Mouse (Mus musculus): ENCODE measurements at regions not wholly inside any gene's neighbourhood (a gene's known extent, or its start where the extent isn't known, plus 50 kb on each side); places are given as distances from the start of the nearest gene placed in this dataset.

GRCm38 (mm10) chr5:119248626-119249025 is 421.8 kb upstream of the Tbx3 start:
- TF ChIP-seq CTCF (IDR thresholded peaks at IDR 0.05; ENCODE audit: extremely low read depth, insufficient read depth, low read length) (no peak), POLR2A (IDR thresholded peaks at IDR 0.05; ENCODE audit: extremely low read depth, insufficient read depth, low read length) (no peak)
- Histone ChIP-seq H3K4me1 (ENCODE audit: control insufficient read depth, insufficient read depth, low read length) (peaks cover 3% of the 10 kb centered on the region; the same call in 1 of the 2 replicates), H3K4me3 (ENCODE audit: insufficient read depth, low read length) (no peak overlapping the region), H3K27ac (ENCODE audit: insufficient read depth, low read length) (no peak overlapping the region)

- Histone ChIP-seq H3K4me1 (ENCODE audit: control insufficient read depth, insufficient read depth, low read length) (peaks cover 3% of the 10 kb centered on the region; the same call in 1 of the 2 replicates), H3K27ac (ENCODE audit: insufficient read depth, low read length) (no peak overlapping the region)
- no peak for TF ChIP-seq CTCF (IDR thresholded peaks at IDR 0.05; ENCODE audit: extremely low read depth, insufficient read depth, low read length)
- no peak for TF ChIP-seq POLR2A (IDR thresholded peaks at IDR 0.05; ENCODE audit: extremely low read depth, insufficient read depth, low read length)
These were observed 421.2 kb upstream of the Tbx3 start for GRCm38 (mm10) chr5:119249124-119249718.

GRCm38 (mm10) chr5:119251311-119252047 is 419.0 kb upstream of the Tbx3 start:
- H3K27ac ChIP-seq (ENCODE audit: insufficient read depth, low read length), result no peak overlapping the region
- TF ChIP-seq POLR2A (IDR thresholded peaks at IDR 0.05; ENCODE audit: extremely low read depth, insufficient read depth, low read length) (no peak), CTCF (IDR thresholded peaks at IDR 0.05; ENCODE audit: extremely low read depth, insufficient read depth, low read length) (no peak)
- H3K4me1 ChIP-seq (ENCODE audit: control insufficient read depth, insufficient read depth, low read length), result peaks cover under 1% of the 10 kb centered on the region; the same call in 1 of the 2 replicates
- no peak overlapping the region for H3K4me3 ChIP-seq (ENCODE audit: insufficient read depth, low read length)

More at GRCm38 (mm10) chr5:119249124-119249718, 421.2 kb upstream of the Tbx3 start:
- H3K4me3 ChIP-seq (ENCODE audit: insufficient read depth, low read length), result no peak overlapping the region

- Histone ChIP-seq H3K27ac (ENCODE audit: insufficient read depth, low read length) (no peak overlapping the region), H3K4me1 (ENCODE audit: control insufficient read depth, insufficient read depth, low read length) (no peaks in the 10 kb centered on the region), H3K4me3 (ENCODE audit: insufficient read depth, low read length) (no peak overlapping the region)
- TF ChIP-seq POLR2A (IDR thresholded peaks at IDR 0.05; ENCODE audit: extremely low read depth, insufficient read depth, low read length) (no peak), CTCF (IDR thresholded peaks at IDR 0.05; ENCODE audit: extremely low read depth, insufficient read depth, low read length) (no peak)
These were observed 412.9 kb upstream of the Tbx3 start for GRCm38 (mm10) chr5:119257374-119258120.

- Histone ChIP-seq H3K27ac (ENCODE audit: insufficient read depth, low read length) (no peak overlapping the region), H3K4me3 (ENCODE audit: insufficient read depth, low read length) (no peak overlapping the region), H3K4me1 (ENCODE audit: control insufficient read depth, insufficient read depth, low read length) (no peaks in the 10 kb centered on the region)
- TF ChIP-seq CTCF (IDR thresholded peaks at IDR 0.05; ENCODE audit: extremely low read depth, insufficient read depth, low read length) (no peak), POLR2A (IDR thresholded peaks at IDR 0.05; ENCODE audit: extremely low read depth, insufficient read depth, low read length) (no peak)
These were observed 411.6 kb upstream of the Tbx3 start for GRCm38 (mm10) chr5:119258831-119259230.

- TF ChIP-seq POLR2A (IDR thresholded peaks at IDR 0.05; ENCODE audit: extremely low read depth, insufficient read depth, low read length) (no peak), CTCF (IDR thresholded peaks at IDR 0.05; ENCODE audit: extremely low read depth, insufficient read depth, low read length) (no peak)
- H3K4me1 ChIP-seq (ENCODE audit: control insufficient read depth, insufficient read depth, low read length), result no peaks in the 10 kb centered on the region
- H3K4me3 ChIP-seq (ENCODE audit: insufficient read depth, low read length), result no peak overlapping the region
- no peak overlapping the region for H3K27ac ChIP-seq (ENCODE audit: insufficient read depth, low read length)
These were observed 405.1 kb upstream of the Tbx3 start for GRCm38 (mm10) chr5:119265149-119265890.

- Histone ChIP-seq H3K4me3 (ENCODE audit: insufficient read depth, low read length) (no peak overlapping the region), H3K27ac (ENCODE audit: insufficient read depth, low read length) (no peak overlapping the region), H3K4me1 (ENCODE audit: control insufficient read depth, insufficient read depth, low read length) (no peaks in the 10 kb centered on the region)
- TF ChIP-seq CTCF (IDR thresholded peaks at IDR 0.05; ENCODE audit: extremely low read depth, insufficient read depth, low read length) (no peak), POLR2A (IDR thresholded peaks at IDR 0.05; ENCODE audit: extremely low read depth, insufficient read depth, low read length) (no peak)
These were observed 399.1 kb upstream of the Tbx3 start for GRCm38 (mm10) chr5:119271234-119271852.

- no peak for TF ChIP-seq POLR2A (IDR thresholded peaks at IDR 0.05; ENCODE audit: extremely low read depth, insufficient read depth, low read length)
These were observed 397.3 kb upstream of the Tbx3 start for GRCm38 (mm10) chr5:119273203-119273602.

GRCm38 (mm10) chr5:119273615-119274014 is 396.9 kb upstream of the Tbx3 start:
- Histone ChIP-seq H3K4me1 (ENCODE audit: control insufficient read depth, insufficient read depth, low read length) (no peaks in the 10 kb centered on the region), H3K27ac (ENCODE audit: insufficient read depth, low read length) (no peak overlapping the region), H3K4me3 (ENCODE audit: insufficient read depth, low read length) (no peak overlapping the region)
- TF ChIP-seq POLR2A (IDR thresholded peaks at IDR 0.05; ENCODE audit: extremely low read depth, insufficient read depth, low read length) (no peak), CTCF (IDR thresholded peaks at IDR 0.05; ENCODE audit: extremely low read depth, insufficient read depth, low read length) (no peak)

More at GRCm38 (mm10) chr5:119273203-119273602, 397.3 kb upstream of the Tbx3 start:
- H3K4me1 ChIP-seq (ENCODE audit: control insufficient read depth, insufficient read depth, low read length), result no peaks in the 10 kb centered on the region
- H3K4me3 ChIP-seq (ENCODE audit: insufficient read depth, low read length), result no peak overlapping the region
- no peak overlapping the region for H3K27ac ChIP-seq (ENCODE audit: insufficient read depth, low read length)
